Mouse (Mus musculus) lung, postnatal 14 days (tissue): Measurements from ENCODE around the gene Atp13a3.

Experiments used
- DNase-seq: peaks from one replicate; pipeline ENCODE4 v3.0.0; 2021

Atp13a3 gene

DNA sequence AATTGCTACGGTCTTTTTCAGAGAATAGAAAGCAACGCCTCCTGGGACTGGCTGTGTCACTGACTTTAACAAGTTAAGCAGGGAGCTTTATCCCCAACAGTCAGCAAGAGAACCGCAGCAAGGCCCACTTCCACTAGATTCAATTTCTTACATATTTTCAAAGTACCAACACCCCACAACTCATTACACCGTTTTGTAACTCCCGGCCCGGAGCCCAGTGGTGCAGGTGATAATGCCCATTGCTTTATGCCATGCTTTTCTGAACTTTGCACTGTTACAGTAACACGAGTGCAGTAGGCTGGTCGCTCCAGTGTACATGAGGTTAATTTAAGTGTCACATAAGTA, 95.6 kb downstream of the Atp13a3 start:
- DNase-seq: no peak

DNA sequence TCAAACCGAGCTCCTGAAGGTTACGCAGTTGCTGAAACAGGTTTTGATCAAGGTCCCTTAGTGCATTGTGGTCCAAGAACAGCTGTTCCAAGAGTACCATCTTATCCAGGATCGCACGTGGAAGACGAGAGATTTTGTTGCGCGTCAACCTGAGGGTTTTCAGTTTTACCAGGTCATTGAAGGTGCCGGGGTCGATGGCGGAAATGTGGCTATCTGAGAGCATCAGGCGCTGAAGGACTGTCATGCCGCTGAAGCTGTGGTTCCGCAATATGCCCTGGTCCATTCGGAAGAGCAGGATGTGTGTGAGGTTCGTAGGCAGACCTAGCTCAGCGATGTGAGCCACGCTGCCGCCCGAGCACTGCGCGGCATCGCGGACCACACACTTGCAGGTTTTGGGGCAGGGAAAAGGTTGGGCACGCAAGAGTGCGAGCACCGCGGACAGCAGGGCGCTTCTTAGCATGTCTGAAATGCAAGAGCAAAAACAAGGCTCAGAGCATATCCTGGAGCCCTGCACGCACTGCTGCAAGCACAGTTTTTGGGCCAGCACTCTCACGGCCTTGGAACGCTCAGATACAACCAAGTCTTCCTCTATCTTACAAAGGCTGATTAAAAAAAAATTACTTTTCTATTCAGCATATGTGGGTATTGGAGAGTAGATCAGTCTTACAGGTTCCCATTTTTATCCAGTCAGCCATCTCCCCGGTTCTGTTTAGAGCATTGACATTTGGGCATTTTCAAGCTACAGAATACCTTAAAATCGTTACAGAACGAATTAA, 96.2 kb downstream of the Atp13a3 start:
- DNase-seq: no peak

- peak; percentile 21 for DNase-seq
Observed at GRCm38 (mm10) chr16:30308616-30309394, 97.0 kb downstream of the Atp13a3 start.

DNA sequence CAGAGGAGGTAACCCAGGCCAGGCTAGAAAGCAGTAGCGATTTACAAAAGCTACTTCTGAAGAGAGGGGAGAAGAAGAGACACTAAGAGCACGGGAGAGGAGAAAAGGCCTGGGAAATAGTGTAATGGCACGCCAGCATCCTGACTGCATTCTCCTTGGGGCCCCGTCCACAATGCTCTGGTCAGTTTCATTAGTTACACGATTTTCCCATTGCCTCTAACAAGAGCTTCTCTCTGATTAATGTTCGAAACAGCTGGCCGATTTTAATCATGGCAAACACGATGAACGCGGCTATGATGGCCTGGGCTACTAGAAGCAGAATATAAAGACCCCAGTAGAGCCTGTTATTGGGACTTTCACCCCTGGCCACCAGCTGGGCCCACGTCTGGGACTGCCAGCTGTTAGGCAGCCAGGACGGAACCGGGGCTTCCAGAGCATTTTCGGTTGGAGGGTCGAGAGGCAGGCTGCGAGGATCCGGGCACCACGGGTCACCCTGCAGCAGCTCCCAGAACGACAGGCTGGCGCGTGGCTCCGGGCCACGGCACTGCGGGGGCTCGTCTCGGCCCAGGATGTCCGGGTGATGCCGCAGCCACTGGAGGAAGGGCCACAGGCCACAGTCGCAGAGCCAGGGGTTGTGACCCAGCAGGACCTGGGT, 97.7 kb downstream of the Atp13a3 start:
- DNase-seq: no peak

GRCm38 (mm10) chr16:30307306-30307705, 98.5 kb downstream of the Atp13a3 start:
- DNase-seq: no peak

GRCm38 (mm10) chr16:30306102-30306501, 99.7 kb downstream of the Atp13a3 start:
- no peak for DNase-seq

- DNase-seq: no peak
Observed at GRCm38 (mm10) chr16:30304236-30304635, 101.5 kb downstream of the Atp13a3 start.

DNA sequence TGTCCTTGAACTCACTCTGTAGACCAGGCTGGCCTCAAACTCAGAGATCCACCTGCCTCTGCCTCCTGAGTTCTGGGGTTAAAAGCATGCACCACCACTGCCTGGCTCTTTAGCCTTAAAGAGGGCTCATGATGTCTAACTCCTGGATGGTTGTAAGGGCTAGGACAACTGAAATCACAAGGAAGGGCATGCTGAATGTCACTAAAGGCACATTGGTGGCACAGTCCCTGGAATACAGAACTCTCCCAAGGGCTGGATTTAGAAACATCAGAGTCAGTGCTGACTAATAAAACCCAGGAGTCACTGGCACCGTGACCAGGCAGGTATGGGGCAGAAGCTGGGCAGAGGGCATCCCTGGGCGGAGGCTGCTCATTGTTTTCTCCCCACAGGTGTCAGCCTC, 102.4 kb downstream of the Atp13a3 start:
- DNase-seq: no peak

GRCm38 (mm10) chr16:30302686-30303085, 103.1 kb downstream of the Atp13a3 start:
- DNase-seq: no peak

GRCm38 (mm10) chr16:30299711-30300277, 106.0 kb downstream of the Atp13a3 start:
- no peak for DNase-seq

GRCm38 (mm10) chr16:30297450-30297849, 108.3 kb downstream of the Atp13a3 start:
- DNase-seq: no peak

GRCm38 (mm10) chr16:30296601-30297275, 109.0 kb downstream of the Atp13a3 start:
- no peak for DNase-seq

GRCm38 (mm10) chr16:30295106-30295505, 110.7 kb downstream of the Atp13a3 start:
- DNase-seq: no peak

DNA sequence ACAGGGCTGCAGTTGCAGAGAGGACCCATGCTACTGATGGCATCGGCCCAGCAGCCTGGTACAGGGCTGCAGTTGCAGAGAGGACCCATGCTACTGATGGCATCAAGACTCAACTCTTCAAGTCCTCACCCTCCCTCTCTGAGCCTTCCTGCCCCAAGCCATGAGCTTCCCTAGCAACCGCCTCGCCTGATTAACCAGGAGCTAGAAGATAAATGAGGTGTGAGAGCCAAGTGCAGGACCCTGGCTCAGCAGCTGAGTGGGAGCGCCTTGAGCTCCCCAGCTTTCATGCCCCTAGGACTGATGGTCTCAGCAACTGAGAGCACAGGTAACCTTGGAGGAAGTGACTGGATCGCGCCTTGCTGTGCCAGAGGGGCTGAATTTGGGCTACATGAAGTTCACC, 115.3 kb downstream of the Atp13a3 start:
- no peak for DNase-seq

DNA sequence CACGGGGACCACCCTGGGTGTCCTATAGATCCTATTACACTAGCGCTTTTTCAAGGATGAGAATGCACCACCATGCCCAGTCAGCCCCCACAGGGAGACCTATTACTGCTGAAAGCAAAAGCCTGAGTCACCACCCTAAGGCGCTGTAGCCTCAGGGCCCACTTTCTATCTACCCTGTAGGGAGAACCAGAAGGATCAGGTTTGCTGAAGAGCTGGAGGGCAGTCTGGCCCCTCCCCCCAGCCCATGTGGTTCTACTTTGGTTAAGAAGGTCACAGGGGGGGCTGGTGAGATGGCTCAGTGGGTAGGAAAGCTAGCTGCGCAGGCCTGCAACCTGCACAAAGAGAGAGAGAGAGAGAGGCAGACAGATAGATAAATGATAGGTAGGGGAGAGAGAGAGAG, 120.1 kb downstream of the Atp13a3 start:
- DNase-seq: no peak

DNA sequence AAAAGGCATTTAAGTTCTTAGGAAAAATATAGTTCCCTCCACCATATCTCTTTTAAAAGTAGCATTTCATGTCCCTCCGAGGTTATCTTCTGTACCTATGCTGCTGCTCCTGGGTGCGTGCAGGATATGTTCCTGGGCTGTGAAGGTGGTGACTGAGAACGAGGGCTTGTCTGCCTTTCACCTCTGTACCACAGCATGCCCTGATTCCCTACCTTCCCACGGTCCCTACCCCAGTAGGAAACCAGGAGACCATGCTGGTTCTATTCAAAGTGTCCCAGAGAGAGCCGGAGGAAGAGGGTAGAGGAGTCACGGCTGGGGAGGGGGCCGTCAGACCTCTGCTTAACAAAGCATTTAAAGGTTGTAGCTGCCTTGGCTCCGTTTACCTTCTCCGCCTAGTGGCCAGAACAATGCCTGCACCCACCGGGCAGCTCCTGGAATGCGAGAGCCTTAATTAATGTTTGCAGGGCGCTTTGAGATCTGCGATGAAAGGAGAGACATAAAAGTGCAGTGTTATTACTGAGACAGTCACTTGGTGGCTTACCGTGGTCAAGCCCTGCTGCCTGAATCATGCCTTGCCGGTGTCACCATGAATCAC, 121.9 kb downstream of the Atp13a3 start:
- peak; percentile 44 for DNase-seq

GRCm38 (mm10) chr16:30282844-30283495, 122.8 kb downstream of the Atp13a3 start, which contains the start of gene Lrrc15:
TSS of gene Lrrc15 (minus strand) at chr16:30283256.
- peak; percentile 17 for DNase-seq

GRCm38 (mm10) chr16:30280676-30281297, 125.0 kb downstream of the Atp13a3 start:
- no peak for DNase-seq

GRCm38 (mm10) chr16:30278406-30278805, 127.4 kb downstream of the Atp13a3 start:
- no peak for DNase-seq

GRCm38 (mm10) chr16:30275558-30276340, 130.0 kb downstream of the Atp13a3 start:
- DNase-seq: no peak
